Mouse (Mus musculus) ES-E14 (cell line): Measurements from ENCODE around the gene Ndufb3. TPM values are rescaled to one million over a fixed set of nuclear protein-coding genes. Genes with fewer than 3 reads are reported as not detected.
"Not testable (repeated sequence)": the region's sequence is repeated elsewhere in the genome, so short reads cannot be mapped to it uniquely, and the experiment has no call there.

ENCODE experiments used
- DNase-seq: peaks from one replicate; pipeline ENCODE4 v3.0.0-alpha.2; 2013; ENCODE audit warnings: low read depth, low spot score
- H3K27ac ChIP-seq: 2 replicates; pipeline ENCODE4 v1.5.1; 2012; ENCODE audit warnings: low read depth, mild to moderate bottlenecking, low read length, moderate library complexity, mixed read lengths; ENCODE audit not compliant: poor library complexity, insufficient read depth, severe bottlenecking
- H3K36me3 ChIP-seq: 2 replicates; pipeline ENCODE4 v1.6.1; 2012; ENCODE audit warnings: mild to moderate bottlenecking, low read length, moderate library complexity, mixed read lengths; ENCODE audit not compliant: control insufficient read depth, poor library complexity, insufficient read depth, severe bottlenecking
- H3K4me1 ChIP-seq, 2 experiments: fragments of 150-350 bp in 1 of 2; sonication (generic) in 1 of 2; 2 replicates each; pipeline ENCODE4 v1.6.1; 2012; ENCODE audit warnings: low read length in 2 of 2, mild to moderate bottlenecking in 1 of 2, mixed read lengths in 1 of 2; ENCODE audit not compliant: control insufficient read depth in 2 of 2, insufficient read depth in 2 of 2, poor library complexity in 1 of 2
- H3K4me3 ChIP-seq, 2 experiments: fragments of 150-350 bp in 1 of 2; sonication (generic) in 1 of 2; 2 replicates each; pipeline ENCODE4 v1.5.1; 2012; ENCODE audit warnings: low read length in 2 of 2, low read depth in 1 of 2, mild to moderate bottlenecking in 1 of 2, mixed read lengths in 1 of 2; ENCODE audit not compliant: insufficient read depth in 1 of 2, poor library complexity in 1 of 2, severe bottlenecking in 1 of 2
- H3K9ac ChIP-seq: 2 replicates; pipeline ENCODE4 v1.6.1; 2012; ENCODE audit warnings: low read depth, mild to moderate bottlenecking, low read length, mixed read lengths; ENCODE audit not compliant: poor library complexity, insufficient read depth, severe bottlenecking
- H3K9me3 ChIP-seq: fragments of 150-350 bp; sonication (generic); 2 replicates; pipeline ENCODE4 v1.6.1; 2012; ENCODE audit warnings: low read depth, mild to moderate bottlenecking, low read length; ENCODE audit not compliant: control insufficient read depth, insufficient read depth
- CHD2 ChIP-seq: IDR thresholded peaks from 2 replicates; pipeline ENCODE4 v1.6.1; 2014; ENCODE audit warnings: mild to moderate bottlenecking, low read depth, low read length, inconsistent platforms
- HCFC1 ChIP-seq: IDR thresholded peaks from 2 replicates; pipeline ENCODE4 v1.6.1; 2012; ENCODE audit warnings: low read length, inconsistent platforms, borderline replicate concordance; ENCODE audit not compliant: insufficient read depth
- MAFK ChIP-seq: IDR thresholded peaks from 2 replicates; pipeline ENCODE4 v1.6.1; 2014; ENCODE audit warnings: mild to moderate bottlenecking, low read depth, low read length, inconsistent platforms; ENCODE audit not compliant: insufficient read depth
- ZC3H11A ChIP-seq: IDR thresholded peaks from 2 replicates; pipeline ENCODE4 v1.6.1; 2012; ENCODE audit warnings: low read depth, mild to moderate bottlenecking, inconsistent platforms, low read length, borderline replicate concordance
- ZNF384 ChIP-seq: IDR thresholded peaks from 2 replicates; pipeline ENCODE4 v1.6.1; 2012; ENCODE audit warnings: low read depth, low read length, inconsistent platforms
- in situ Hi-C, 2 experiments: fragments of 600-800 bp; cut with MboI; formaldehyde crosslinking; loops; one replicate each; pipeline ENCODE4 v1.15.1; 2025; ENCODE audit warnings: low sequenced_read_pairs in 2 of 2, inconsistent platforms in 1 of 2; ENCODE audit not compliant: unreplicated experiment in 2 of 2
- total RNA-seq: library from RNA; depleted of rRNA; stranded (reverse); fragments of 300-350 nt; gene quantifications from 2 replicates; pipeline ENCODE4 v1.2.3, GENCODE M21; 2012; rRNA removed

Ndufb3 gene
- total RNA-seq, 1 experiment, result 124 TPM

GRCm38 (mm10) chr1:58621996-58622748 lies 36.0 kb downstream of the Ndufb3 start:
- no peaks in the 10 kb centered on the region for H3K36me3 ChIP-seq
- no peak overlapping the region for H3K4me3 ChIP-seq
- H3K4me1 ChIP-seq, result no peaks in the 10 kb centered on the region
- in situ Hi-C loops, result no loop called here
- H3K27ac ChIP-seq, result no peak overlapping the region
- DNase-seq, result no peak
- H3K9ac ChIP-seq, result no peak overlapping the region
- TF ChIP-seq HCFC1, result no peak
- TF ChIP-seq CHD2, result no peak
- no peak for TF ChIP-seq MAFK
- TF ChIP-seq ZNF384, result no peak
- no peak for TF ChIP-seq ZC3H11A
- no peaks in the 10 kb centered on the region for H3K9me3 ChIP-seq

GRCm38 (mm10) chr1:58628847-58629246 lies 42.7 kb downstream of the Ndufb3 start:
- DNase-seq, H3K36me3 ChIP-seq, H3K4me3 ChIP-seq, H3K4me1 ChIP-seq, H3K27ac ChIP-seq, in situ Hi-C loops, H3K9me3 ChIP-seq, H3K9ac ChIP-seq: not testable (repeated sequence)

Other genes starting within 250 kb of the Ndufb3 start
- gene Bzw1, start 193.5 kb upstream of the Ndufb3 start, total RNA-seq, result 101 and 167 TPM in 2 replicates
- gene Clk1, start 162.3 kb upstream of the Ndufb3 start, total RNA-seq, result 137 and 181 TPM in 2 replicates
- gene Nif3l1, start 141.2 kb upstream of the Ndufb3 start, total RNA-seq, result 26.6 and 32.7 TPM in 2 replicates
- gene Ppil3, start 140.9 kb upstream of the Ndufb3 start, total RNA-seq, result 30.1 and 48.5 TPM in 2 replicates
- gene Orc2, start 81.3 kb upstream of the Ndufb3 start, total RNA-seq, result 49.9 and 71.3 TPM in 2 replicates
- gene Fam126b, start 61 bp upstream of the Ndufb3 start, total RNA-seq, result 17.6 and 22.7 TPM in 2 replicates
- 0.22 TPM in 1 of 2 replicates, not detected in the other for gene Als2cr12, start 109.6 kb downstream of the Ndufb3 start, total RNA-seq
- gene Cflar, start 125.1 kb downstream of the Ndufb3 start, total RNA-seq, result 12.9 and 16.4 TPM in 2 replicates
- 1.6 and 2.5 TPM in 2 replicates for gene Casp8, start 209.0 kb downstream of the Ndufb3 start, total RNA-seq